Mouse (Mus musculus): ENCODE measurements around the gene Tgfb2. TPM values are rescaled to one million over a fixed set of nuclear protein-coding genes. Genes with fewer than 3 reads are reported as not detected.

Tgfb2 gene
- total and polyA plus RNA-seq, 3 experiments, result 0.12 to 0.19 TPM; not detected in 1

- no peaks in the 10 kb centered on the region for H3K4me1 ChIP-seq (ENCODE audit: control insufficient read depth in 1 of 2, insufficient read depth in 2 of 2, low read length in 2 of 2)
- H3K9me3 ChIP-seq (replicated peaks; ENCODE audit: insufficient read depth, low read length), result no peaks in the 10 kb centered on the region
- no peak overlapping the region for H3K4me3 ChIP-seq (ENCODE audit: control insufficient read depth in 1 of 2, insufficient read depth in 1 of 2, low read depth in 2 of 2, low read length in 2 of 2)
- no peaks in the 10 kb centered on the region for H3K79me2 ChIP-seq (ENCODE audit: control insufficient read depth, insufficient read depth, low read length, poor library complexity)
- no peak overlapping the region for H3K9ac ChIP-seq (ENCODE audit: control insufficient read depth, low read depth, low read length, poor library complexity, severe bottlenecking)
- no peak overlapping the region for H3K27ac ChIP-seq (ENCODE audit: control insufficient read depth, low read depth, low read length)
- TF ChIP-seq TBP (IDR thresholded peaks at IDR 0.05; ENCODE audit: low read depth, low read length) (no peak), MYB (IDR thresholded peaks at IDR 0.05; ENCODE audit: low read depth, low read length) (no peak), ZC3H11A (IDR thresholded peaks at IDR 0.05; ENCODE audit: low read depth, low read length) (no peak), NELFE (IDR thresholded peaks at IDR 0.05; ENCODE audit: low read depth, low read length) (no peak), SIN3A (IDR thresholded peaks at IDR 0.05; ENCODE audit: low read length) (no peak), GABPA (IDR thresholded peaks at IDR 0.05; ENCODE audit: low read depth, low read length) (no peak), ZNF384 (IDR thresholded peaks at IDR 0.05; ENCODE audit: low read depth, low read length) (no peak), MYC (IDR thresholded peaks at IDR 0.05; ENCODE audit: low read depth, low read length) (no peak)
- DNase-seq (ENCODE audit: low read depth, low spot score), result no peak
- no peaks in the 10 kb centered on the region for H3K36me3 ChIP-seq (ENCODE audit: control insufficient read depth in 1 of 2, insufficient read depth in 2 of 2, low read length in 2 of 2)
- no peaks in the 10 kb centered on the region for H3K27me3 ChIP-seq (ENCODE audit: control insufficient read depth in 1 of 2, insufficient read depth in 2 of 2, low read length in 2 of 2)
Measured at GRCm38 (mm10) chr1:186676199-186676598, 29.6 kb downstream of the Tgfb2 start.

GRCm38 (mm10) chr1:186675263-186675662, 30.5 kb downstream of the Tgfb2 start:
- H3K27ac ChIP-seq (ENCODE audit: control insufficient read depth, low read depth, low read length), result no peak overlapping the region
- no peak for DNase-seq (ENCODE audit: low read depth, low spot score)
- H3K36me3 ChIP-seq (ENCODE audit: control insufficient read depth in 1 of 2, insufficient read depth in 2 of 2, low read length in 2 of 2), result no peaks in the 10 kb centered on the region
- H3K4me3 ChIP-seq (ENCODE audit: control insufficient read depth in 1 of 2, insufficient read depth in 1 of 2, low read depth in 2 of 2, low read length in 2 of 2), result no peak overlapping the region
- H3K9ac ChIP-seq (ENCODE audit: control insufficient read depth, low read depth, low read length, poor library complexity, severe bottlenecking), result no peak overlapping the region
- no peak for TF ChIP-seq HCFC1 (IDR thresholded peaks at IDR 0.05; ENCODE audit: low read depth, low read length)
- no peak for TF ChIP-seq ZNF384 (IDR thresholded peaks at IDR 0.05; ENCODE audit: low read depth, low read length)
- TF ChIP-seq USF1 (IDR thresholded peaks at IDR 0.05; ENCODE audit: low read depth, low read length), result no peak
- no peak for TF ChIP-seq GATA1 (IDR thresholded peaks at IDR 0.05; ENCODE audit: low read depth, low read length)
- no peak for TF ChIP-seq UBTF (IDR thresholded peaks at IDR 0.05; ENCODE audit: borderline replicate concordance, insufficient read depth, low read depth, low read length)
- TF ChIP-seq TCF12 (IDR thresholded peaks at IDR 0.05; ENCODE audit: low read depth, low read length), result no peak
- no peak for TF ChIP-seq POLR2A (IDR thresholded peaks at IDR 0.05; ENCODE audit: control insufficient read depth in 1 of 2, insufficient read depth in 1 of 2, low read depth in 1 of 2, low read length in 2 of 2, poor library complexity in 1 of 2)
- H3K4me1 ChIP-seq (ENCODE audit: control insufficient read depth in 1 of 2, insufficient read depth in 2 of 2, low read length in 2 of 2), result no peaks in the 10 kb centered on the region
- no peaks in the 10 kb centered on the region for H3K79me2 ChIP-seq (ENCODE audit: control insufficient read depth, insufficient read depth, low read length, poor library complexity)
- no peaks in the 10 kb centered on the region for H3K27me3 ChIP-seq (ENCODE audit: control insufficient read depth in 1 of 2, insufficient read depth in 2 of 2, low read length in 2 of 2)
- no peaks in the 10 kb centered on the region for H3K9me3 ChIP-seq (replicated peaks; ENCODE audit: insufficient read depth, low read length)

- H3K27me3 ChIP-seq (ENCODE audit: control insufficient read depth in 1 of 2, insufficient read depth in 2 of 2, low read length in 2 of 2), result no peaks in the 10 kb centered on the region
- no peak for DNase-seq (ENCODE audit: low read depth, low spot score)
- H3K9ac ChIP-seq (ENCODE audit: control insufficient read depth, low read depth, low read length, poor library complexity, severe bottlenecking), result no peak overlapping the region
- no peaks in the 10 kb centered on the region for H3K79me2 ChIP-seq (ENCODE audit: control insufficient read depth, insufficient read depth, low read length, poor library complexity)
- no peak overlapping the region for H3K4me3 ChIP-seq (ENCODE audit: control insufficient read depth in 1 of 2, insufficient read depth in 1 of 2, low read depth in 2 of 2, low read length in 2 of 2)
- no peaks in the 10 kb centered on the region for H3K9me3 ChIP-seq (replicated peaks; ENCODE audit: insufficient read depth, low read length)
- no peaks in the 10 kb centered on the region for H3K36me3 ChIP-seq (ENCODE audit: control insufficient read depth in 1 of 2, insufficient read depth in 2 of 2, low read length in 2 of 2)
- H3K27ac ChIP-seq (ENCODE audit: control insufficient read depth, low read depth, low read length), result no peak overlapping the region
- TF ChIP-seq SIN3A (IDR thresholded peaks at IDR 0.05; ENCODE audit: low read length) (no peak), RAD21 (IDR thresholded peaks at IDR 0.05; ENCODE audit: low read depth, low read length) (no peak)
- no peaks in the 10 kb centered on the region for H3K4me1 ChIP-seq (ENCODE audit: control insufficient read depth in 1 of 2, insufficient read depth in 2 of 2, low read length in 2 of 2)
Measured at GRCm38 (mm10) chr1:186674621-186675020, 31.2 kb downstream of the Tgfb2 start.

Data from MEL (cell line).